Mouse (Mus musculus) layer of hippocampus, adult 6 months (tissue): Measurements from ENCODE around the gene Gm8922. TPM values are rescaled to one million over a fixed set of nuclear protein-coding genes. Genes with fewer than 3 reads are reported as not detected.

Source experiments
- long read RNA-seq, 2 experiments: library from polyadenylated mRNA; unstranded; transcript quantifications; one replicate each; pipeline ENCODE4 v2.0.0; 2019 to 2020
- polyA plus RNA-seq: library from polyadenylated mRNA; unstranded; fragments of <200 nt; fragmentation: Nextera tagmentation; gene quantifications from 2 replicates; pipeline ENCODE4 v1.2.3, GENCODE M21; 2021

Gm8922 gene
- not detected in 2 replicates for polyA plus RNA-seq
- long read RNA-seq, experiment 1 = 0 reads
- long read RNA-seq, experiment 2 = 0 reads

DNA sequence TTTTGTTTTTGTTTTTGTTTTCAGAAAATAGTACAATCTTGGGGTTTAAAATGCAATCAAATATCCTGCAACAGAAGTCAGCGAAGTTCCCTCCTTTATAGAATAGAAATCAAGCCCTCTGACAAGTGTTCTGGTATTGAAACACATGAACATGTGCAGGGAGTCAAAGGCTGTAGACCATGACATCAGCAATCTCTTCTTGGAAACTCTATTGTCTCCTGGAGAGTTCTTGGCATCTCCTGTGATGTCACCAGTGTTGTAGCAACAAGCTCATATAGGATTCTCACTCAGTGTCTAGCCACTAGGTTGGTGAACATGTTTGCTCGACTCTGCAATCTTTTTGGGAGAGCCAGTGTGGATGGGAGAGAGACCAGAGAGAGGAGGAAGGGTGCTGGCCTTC is at the start of gene Gm8922:
Gm8922 (plus strand) TSS at position 301 of the 400 bp plus-strand sequence.

Other genes starting within 250 kb of the Gm8922 start
- not detected in 2 replicates for gene Gm8906, start 179.3 kb upstream of the Gm8922 start, polyA plus RNA-seq
- not detected in 2 replicates for gene Gm6460, start 87.0 kb upstream of the Gm8922 start, polyA plus RNA-seq
- gene Gm8926, start 88.6 kb downstream of the Gm8922 start, polyA plus RNA-seq = not detected in 2 replicates
- gene Gm6465, start 163.6 kb downstream of the Gm8922 start, polyA plus RNA-seq = not detected in 2 replicates
- not detected in 2 replicates for gene 4933402N22Rik, start 236.1 kb downstream of the Gm8922 start, polyA plus RNA-seq